Mouse (Mus musculus): ENCODE measurements around the gene Cacna1g. TPM values are rescaled to one million over a fixed set of nuclear protein-coding genes. Genes with fewer than 3 reads are reported as not detected.

Gene Cacna1g
- polyA plus RNA-seq, 1 experiment from 2014 or later, result 7.6 TPM

Other genes with a start within 250 kb of the Cacna1g start
- gene Wfikkn2, start 228.2 kb downstream of the Cacna1g start, polyA plus RNA-seq (2014; fragmentation: Nextera tagmentation; extraction: Ambion mirVana), result 1.7 and 1.8 TPM in 2 replicates
- gene Gm21885, start 192.3 kb downstream of the Cacna1g start, polyA plus RNA-seq (2014; fragmentation: Nextera tagmentation; extraction: Ambion mirVana), result 0.34 and 0.43 TPM in 2 replicates
- gene Luc7l3, start 152.2 kb downstream of the Cacna1g start, polyA plus RNA-seq (2014; fragmentation: Nextera tagmentation; extraction: Ambion mirVana), result 113 and 130 TPM in 2 replicates
- 21.5 and 27.4 TPM in 2 replicates for gene Ankrd40, start 146.2 kb downstream of the Cacna1g start, polyA plus RNA-seq (2014; fragmentation: Nextera tagmentation; extraction: Ambion mirVana)
- 0.47 and 0.49 TPM in 2 replicates for gene Abcc3, start 81.2 kb downstream of the Cacna1g start, polyA plus RNA-seq (2014; fragmentation: Nextera tagmentation; extraction: Ambion mirVana)
- gene Spata20, start 12.0 kb upstream of the Cacna1g start, polyA plus RNA-seq (2014; fragmentation: Nextera tagmentation; extraction: Ambion mirVana), result not detected in 2 replicates
- 0.27 and 0.50 TPM in 2 replicates for gene Epn3, start 25.8 kb upstream of the Cacna1g start, polyA plus RNA-seq (2014; fragmentation: Nextera tagmentation; extraction: Ambion mirVana)
- gene Mycbpap, start 47.5 kb upstream of the Cacna1g start, polyA plus RNA-seq (2014; fragmentation: Nextera tagmentation; extraction: Ambion mirVana), result 3.7 and 4.1 TPM in 2 replicates
- 3.7 and 3.9 TPM in 2 replicates for gene Rsad1, start 75.1 kb upstream of the Cacna1g start, polyA plus RNA-seq (2014; fragmentation: Nextera tagmentation; extraction: Ambion mirVana)
- gene Chad, start 90.8 kb upstream of the Cacna1g start, polyA plus RNA-seq (2014; fragmentation: Nextera tagmentation; extraction: Ambion mirVana), result 0.20 and 0.30 TPM in 2 replicates
- 4.9 TPM in 2 replicates for gene Acsf2, start 127.7 kb upstream of the Cacna1g start, polyA plus RNA-seq (2014; fragmentation: Nextera tagmentation; extraction: Ambion mirVana)
- 183 and 199 TPM in 2 replicates for gene Lrrc59, start 155.6 kb upstream of the Cacna1g start, polyA plus RNA-seq (2014; fragmentation: Nextera tagmentation; extraction: Ambion mirVana)
- 125 and 129 TPM in 2 replicates for gene Mrpl27, start 179.6 kb upstream of the Cacna1g start, polyA plus RNA-seq (2014; fragmentation: Nextera tagmentation; extraction: Ambion mirVana)
- 46.8 and 47.7 TPM in 2 replicates for gene Eme1, start 179.8 kb upstream of the Cacna1g start, polyA plus RNA-seq (2014; fragmentation: Nextera tagmentation; extraction: Ambion mirVana)
- 8.2 and 12.0 TPM in 2 replicates for gene Xylt2, start 203.3 kb upstream of the Cacna1g start, polyA plus RNA-seq (2014; fragmentation: Nextera tagmentation; extraction: Ambion mirVana)
- not detected in 2 replicates for gene Gm11541, start 230.3 kb upstream of the Cacna1g start, polyA plus RNA-seq (2014; fragmentation: Nextera tagmentation; extraction: Ambion mirVana)

All from midbrain, embryonic 11.5 days (tissue).